Mouse (Mus musculus): ENCODE results near the gene Ttc28. TPM values are rescaled to one million over a fixed set of nuclear protein-coding genes. Genes with fewer than 3 reads are reported as not detected.

Ttc28 gene
- total RNA-seq, 2 experiments from 2014 or later: 10.2 to 11.7 TPM

- peak; percentile 4 to 19 for DNase-seq (ENCODE audit: low spot score in 2 of 2)
- no peak for TF ChIP-seq CTCF (conservative IDR thresholded peaks at IDR 0.05)
- Histone ChIP-seq H3K27ac (peak overlapping the region; percentile 84), H3K4me3 (peak overlapping the region; percentile 66)
Measured at GRCm38 (mm10) chr5:110979011-110979860, 99.6 kb downstream of the Ttc28 start.

- peak overlapping the region; percentile 63 for H3K27ac ChIP-seq
- peak in 1 of 2 experiments; percentile 12 for DNase-seq (ENCODE audit: low spot score in 2 of 2)
- no peak; the same call in 1 of the 2 replicates for TF ChIP-seq CTCF (conservative IDR thresholded peaks at IDR 0.05)
- H3K4me3 ChIP-seq: peak overlapping the region; percentile 66
Measured at GRCm38 (mm10) chr5:110979861-110980346, 100.3 kb downstream of the Ttc28 start.

- H3K27ac ChIP-seq: no peak overlapping the region
- H3K4me3 ChIP-seq: peak overlapping the region; percentile 66
- no peak for DNase-seq (ENCODE audit: low spot score in 2 of 2)
- no peak for TF ChIP-seq CTCF (conservative IDR thresholded peaks at IDR 0.05)
Measured at GRCm38 (mm10) chr5:110980576-110980975, 101.0 kb downstream of the Ttc28 start.

- no peak overlapping the region for H3K27ac ChIP-seq
- no peak overlapping the region for H3K4me3 ChIP-seq
- peak; percentile 65 for TF ChIP-seq CTCF (conservative IDR thresholded peaks at IDR 0.05)
- no peak for DNase-seq (ENCODE audit: low spot score in 2 of 2)
Measured at GRCm38 (mm10) chr5:110982436-110982835, 102.8 kb downstream of the Ttc28 start.

GRCm38 (mm10) chr5:110984136-110984681 is 104.6 kb downstream of the Ttc28 start:
- no peak for TF ChIP-seq CTCF (conservative IDR thresholded peaks at IDR 0.05)
- H3K27ac ChIP-seq: no peak overlapping the region
- H3K4me3 ChIP-seq: no peak overlapping the region

GRCm38 (mm10) chr5:110996835-110997539 is 117.4 kb downstream of the Ttc28 start:
- Histone ChIP-seq H3K4me3 (peak overlapping the region; percentile 24), H3K27ac (no peak overlapping the region)
- TF ChIP-seq CTCF (conservative IDR thresholded peaks at IDR 0.05): peak; percentile 38
- DNase-seq (ENCODE audit: low spot score in 2 of 2): no peak

More at GRCm38 (mm10) chr5:110984136-110984681, 104.6 kb downstream of the Ttc28 start:
- no peak for DNase-seq (ENCODE audit: low spot score in 2 of 2)

GRCm38 (mm10) chr5:110997692-110998091 is 118.1 kb downstream of the Ttc28 start:
- Histone ChIP-seq H3K4me3 (no peak overlapping the region; the same call in 1 of the 2 replicates), H3K27ac (no peak overlapping the region)
- no peak for TF ChIP-seq CTCF (conservative IDR thresholded peaks at IDR 0.05)
- no peak for DNase-seq (ENCODE audit: low spot score in 2 of 2)

GRCm38 (mm10) chr5:110998298-110998697 is 118.7 kb downstream of the Ttc28 start:
- Histone ChIP-seq H3K4me3 (no peak overlapping the region), H3K27ac (no peak overlapping the region)
- no peak for TF ChIP-seq CTCF (conservative IDR thresholded peaks at IDR 0.05)
- no peak for DNase-seq (ENCODE audit: low spot score in 2 of 2)

GRCm38 (mm10) chr5:111000953-111001352 is 121.3 kb downstream of the Ttc28 start:
- Histone ChIP-seq H3K27ac (no peak overlapping the region), H3K4me3 (no peak overlapping the region)
- peak; percentile 18 for TF ChIP-seq CTCF (conservative IDR thresholded peaks at IDR 0.05)
- DNase-seq (ENCODE audit: low spot score in 2 of 2): no peak

GRCm38 (mm10) chr5:111003220-111003619 is 123.6 kb downstream of the Ttc28 start:
- Histone ChIP-seq H3K4me3 (no peak overlapping the region), H3K27ac (no peak overlapping the region)
- no peak for DNase-seq (ENCODE audit: low spot score in 2 of 2)
- TF ChIP-seq CTCF (conservative IDR thresholded peaks at IDR 0.05): no peak

- no peak for TF ChIP-seq CTCF (conservative IDR thresholded peaks at IDR 0.05)
- Histone ChIP-seq H3K27ac (no peak overlapping the region), H3K4me3 (no peak overlapping the region)
- DNase-seq (ENCODE audit: low spot score in 2 of 2): no peak
Measured at GRCm38 (mm10) chr5:111003750-111004149, 124.1 kb downstream of the Ttc28 start.

- H3K4me3 ChIP-seq: no peak overlapping the region
- no peak for TF ChIP-seq CTCF (conservative IDR thresholded peaks at IDR 0.05)
Measured at GRCm38 (mm10) chr5:111006272-111007135, 126.9 kb downstream of the Ttc28 start.

More at GRCm38 (mm10) chr5:111006272-111007135, 126.9 kb downstream of the Ttc28 start:
- no peak overlapping the region for H3K27ac ChIP-seq
- DNase-seq (ENCODE audit: low spot score in 2 of 2): no peak
